Mouse (Mus musculus): ENCODE results near the gene Ifitm10.

GRCm38 (mm10) chr7:142319124-142319523, 54.4 kb downstream of the Ifitm10 start:
- TF ChIP-seq CTCF (IDR thresholded peaks at IDR 0.05; ENCODE audit: borderline replicate concordance, control insufficient read depth, extremely low read depth, insufficient read depth, low read length, poor library complexity) = no peak
- TF ChIP-seq POLR2A (IDR thresholded peaks at IDR 0.05; ENCODE audit: control insufficient read depth, extremely low read depth, insufficient read depth, low read length, poor library complexity) = no peak
